Mouse (Mus musculus) liver, embryonic 14.5 days (tissue): ENCODE results near the gene Zfp983. TPM values are rescaled to one million over a fixed set of nuclear protein-coding genes. Genes with fewer than 3 reads are reported as not detected.

Source experiments
- ATAC-seq: fragments of 200-750 bp; cut with Nextera tagmentation; 2 replicates; pipeline ENCODE4 v1.8.0; 2017; ENCODE audit warnings: moderate number of reproducible peaks, mild to moderate bottlenecking, moderate library complexity; ENCODE audit not compliant: insufficient read depth
- DNase-seq, 3 experiments: peaks; one replicate each; pipeline ENCODE4 v3.0.0-alpha.2; 2012 to 2013; ENCODE audit warnings: low read depth in 3 of 3, low spot score in 3 of 3
- H3K27ac ChIP-seq: fragments of 300-500 bp; sonication (generic); 2 replicates; pipeline ENCODE4 v1.5.1; 2014; ENCODE audit warnings: moderate library complexity, mild to moderate bottlenecking, control low read depth, inconsistent platforms
- H3K27me3 ChIP-seq: fragments of 300-500 bp; sonication (generic); 2 replicates; pipeline ENCODE4 v1.6.1; 2014; ENCODE audit warnings: mild to moderate bottlenecking, low read length, moderate library complexity; ENCODE audit not compliant: control insufficient read depth, insufficient read depth
- H3K36me3 ChIP-seq: fragments of 300-500 bp; sonication (generic); replicated peaks from 2 replicates; pipeline ENCODE4 v1.6.1; 2014; ENCODE audit warnings: low read depth; ENCODE audit not compliant: control insufficient read depth, insufficient read depth
- H3K4me1 ChIP-seq, 2 experiments: fragments of 200-500 bp in 1 of 2; fragments of 300-500 bp in 1 of 2; sonication (generic) in 1 of 2; replicated peaks; 2 replicates each; pipeline ENCODE4 v1.6.1; 2012 to 2014; ENCODE audit warnings: antibody characterized with exemption in 1 of 2, inconsistent platforms in 1 of 2, low read length in 1 of 2; ENCODE audit not compliant: control insufficient read depth in 2 of 2, insufficient read depth in 2 of 2
- H3K4me2 ChIP-seq: fragments of 300-500 bp; sonication (generic); 2 replicates; pipeline ENCODE4 v1.6.1; 2014; ENCODE audit warnings: low read depth, mild to moderate bottlenecking, control low read depth, moderate library complexity
- H3K4me3 ChIP-seq, 2 experiments: fragments of 200-500 bp in 1 of 2; fragments of 300-500 bp in 1 of 2; sonication (generic) in 1 of 2; 2 replicates each; pipeline ENCODE4 v1.5.1; 2012 to 2014; ENCODE audit warnings: low read depth in 2 of 2, low read length in 2 of 2, mild to moderate bottlenecking in 2 of 2, control low read depth in 1 of 2, inconsistent platforms in 1 of 2, moderate library complexity in 1 of 2; ENCODE audit not compliant: insufficient read depth in 1 of 2
- H3K9ac ChIP-seq: fragments of 300-500 bp; sonication (generic); replicated peaks from 2 replicates; pipeline ENCODE4 v1.6.1; 2014; ENCODE audit warnings: mild to moderate bottlenecking, control low read depth, moderate library complexity
- H3K9me3 ChIP-seq: fragments of 300-500 bp; sonication (generic); 2 replicates; pipeline ENCODE4 v1.6.1; 2016; ENCODE audit warnings: low read length, mixed read lengths; ENCODE audit not compliant: control insufficient read depth
- CTCF ChIP-seq: IDR thresholded peaks from 2 replicates; pipeline ENCODE4 v1.5.1; 2016; ENCODE audit warnings: antibody characterized with exemption, low read depth, control low read depth
- EP300 ChIP-seq: IDR thresholded peaks from 2 replicates; pipeline ENCODE4 v1.6.1; 2016; ENCODE audit warnings: antibody characterized with exemption, low read depth
- WGBS: fragments of 180-500 bp; shearing (Covaris S2); extraction: QIAGEN DNeasy Blood & Tissue Kit; methylation state at CpG from one replicate; pipeline ENCODE4 v1.1.7; 2014; ENCODE audit not compliant: insufficient replicate concordance; 5-methylcytosine and 5-hydroxymethylcytosine counted together
- polyA plus RNA-seq, 2 experiments: library from polyadenylated mRNA; depleted of rRNA in 1 of 2; stranded (reverse) in 1 of 2; unstranded in 1 of 2; fragments of >200 nt; fragmentation: Nextera tagmentation in 1 of 2; extraction: Ambion mirVana in 1 of 2; gene quantifications; 2 replicates each; pipeline versions ENCODE4 v1.2.1 to v1.2.3; 2012 to 2014

Zfp983 gene
- polyA plus RNA-seq, 2 experiments, result 0.78 to 1.3 TPM

- DNase-seq (peak; percentile 73 to 78 (median 76)), ATAC-seq (peak; percentile 73)
- peak within 1 kb of the TSS; percentile 82 for H3K27ac ChIP-seq
- no peaks in the 10 kb centered on the region for H3K27me3 ChIP-seq
- H3K9ac ChIP-seq, result peak within 1 kb of the TSS; percentile 91
- peak within 1 kb of the TSS; percentile 84 to 90 for H3K4me3 ChIP-seq
- H3K9me3 ChIP-seq, result no peaks in the 10 kb centered on the region
- TF ChIP-seq EP300, result no peak
- no peak for TF ChIP-seq CTCF
- 8% methylated on average over 26 of the region's 26 CpGs for WGBS
- peaks cover 23 to 30% of the 10 kb centered on the region in 2 experiments for H3K4me1 ChIP-seq
- H3K4me2 ChIP-seq, result peak within 1 kb of the TSS; percentile 61
- peaks cover 8% of the 10 kb centered on the region for H3K36me3 ChIP-seq
Observed at GRCm38 (mm10) chr17:21707343-21707996, 57.0 kb downstream of the Zfp983 start, which contains the start of gene Zfp760. Gene Zfp760 (plus strand): TSS chr17:21707741.

GRCm38 (mm10) chr17:21708401-21708800 is 58.0 kb downstream of the Zfp983 start:
- DNase-seq, result no peak
- Histone ChIP-seq H3K36me3 (peaks cover 9% of the 10 kb centered on the region), H3K9ac (peak overlapping the region; percentile 91), H3K27me3 (no peaks in the 10 kb centered on the region), H3K4me3 (peak overlapping the region; percentile 39 to 90), H3K4me1 (peaks cover 14 to 21% of the 10 kb centered on the region in 2 experiments), H3K4me2 (peak overlapping the region; percentile 61), H3K27ac (peak overlapping the region; percentile 45), H3K9me3 (no peaks in the 10 kb centered on the region)
- no peak for ATAC-seq
- whole genome bisulfite sequencing, result 22% methylated on average over 2 of the region's 2 CpGs
- TF ChIP-seq EP300, result no peak

Other genes starting within 250 kb of the Zfp983 start
- 0.47 and 1.0 TPM in 2 replicates for gene Zfp54, start 227.4 kb upstream of the Zfp983 start, polyA plus RNA-seq (2012; rRNA removed)
- gene Zfp54, start 227.4 kb upstream of the Zfp983 start, polyA plus RNA-seq (2014; fragmentation: Nextera tagmentation; extraction: Ambion mirVana), result 2.4 and 2.6 TPM in 2 replicates
- gene Zfp51, start 200.2 kb upstream of the Zfp983 start, polyA plus RNA-seq (2012; rRNA removed), result 1.3 and 2.3 TPM in 2 replicates
- 6.9 TPM in 2 replicates for gene Zfp51, start 200.2 kb upstream of the Zfp983 start, polyA plus RNA-seq (2014; fragmentation: Nextera tagmentation; extraction: Ambion mirVana)
- 0.68 and 1.4 TPM in 2 replicates for gene Zfp53, start 161.6 kb upstream of the Zfp983 start, polyA plus RNA-seq (2012; rRNA removed)
- 2.5 and 2.6 TPM in 2 replicates for gene Zfp53, start 161.6 kb upstream of the Zfp983 start, polyA plus RNA-seq (2014; fragmentation: Nextera tagmentation; extraction: Ambion mirVana)
- 0.28 and 0.50 TPM in 2 replicates for gene Zfp52, start 115.1 kb upstream of the Zfp983 start, polyA plus RNA-seq (2012; rRNA removed)
- gene Zfp52, start 115.1 kb upstream of the Zfp983 start, polyA plus RNA-seq (2014; fragmentation: Nextera tagmentation; extraction: Ambion mirVana), result 0.48 and 0.51 TPM in 2 replicates
- gene Zfp948, start 83.6 kb upstream of the Zfp983 start, polyA plus RNA-seq (2012; rRNA removed), result 2.0 and 3.6 TPM in 2 replicates
- gene Zfp948, start 83.6 kb upstream of the Zfp983 start, polyA plus RNA-seq (2014; fragmentation: Nextera tagmentation; extraction: Ambion mirVana), result 6.3 and 7.6 TPM in 2 replicates
- 2.3 TPM in 1 of 2 replicates, not detected in the other for gene Gm10226, start 41.2 kb downstream of the Zfp983 start, polyA plus RNA-seq (2012; rRNA removed)
- 5.0 and 6.1 TPM in 2 replicates for gene Gm10226, start 41.2 kb downstream of the Zfp983 start, polyA plus RNA-seq (2014; fragmentation: Nextera tagmentation; extraction: Ambion mirVana)
- gene Zfp760, start 57.1 kb downstream of the Zfp983 start, polyA plus RNA-seq (2012; rRNA removed), result 2.0 and 4.1 TPM in 2 replicates
- 4.0 and 4.1 TPM in 2 replicates for gene Zfp760, start 57.1 kb downstream of the Zfp983 start, polyA plus RNA-seq (2014; fragmentation: Nextera tagmentation; extraction: Ambion mirVana)
- 0.71 and 1.1 TPM in 2 replicates for gene Zfp229, start 80.2 kb downstream of the Zfp983 start, polyA plus RNA-seq (2012; rRNA removed)
- gene Zfp229, start 80.2 kb downstream of the Zfp983 start, polyA plus RNA-seq (2014; fragmentation: Nextera tagmentation; extraction: Ambion mirVana), result 1.1 and 1.6 TPM in 2 replicates
- gene Zfp820, start 195.1 kb downstream of the Zfp983 start, polyA plus RNA-seq (2012; rRNA removed), result 0.31 and 0.64 TPM in 2 replicates
- 1.6 and 1.7 TPM in 2 replicates for gene Zfp820, start 195.1 kb downstream of the Zfp983 start, polyA plus RNA-seq (2014; fragmentation: Nextera tagmentation; extraction: Ambion mirVana)